Mouse (Mus musculus) spleen, adult 10 weeks (tissue): Measurements from ENCODE around the gene Chd5. TPM values are rescaled to one million over a fixed set of nuclear protein-coding genes. Genes with fewer than 3 reads are reported as not detected.

Experiments
- polyA plus RNA-seq: library from polyadenylated mRNA; stranded (reverse); fragments of 350-450 nt; fragmentation: Illumina TruSeq; extraction: RNeasy Lipid Tissue Mini Kit (QIAGEN cat#74804); gene quantifications from one replicate; pipeline ENCODE4 v1.2.3, GENCODE M21; 2015; ENCODE audit warnings: low replicate concordance; ENCODE audit not compliant: insufficient read depth

Gene Chd5
- polyA plus RNA-seq: 0.06 TPM

GRCm38 (mm10) chr4:152338419-152339292 is at the start of gene Chd5:
Gene Chd5 (plus strand): TSS chr4:152338651.

GRCm38 (mm10) chr4:152291562-152291961 is 46.9 kb upstream of the Chd5 start, which contains the start of gene Hes3:
Gene Hes3 (minus strand): TSS chr4:152291662.

DNA sequence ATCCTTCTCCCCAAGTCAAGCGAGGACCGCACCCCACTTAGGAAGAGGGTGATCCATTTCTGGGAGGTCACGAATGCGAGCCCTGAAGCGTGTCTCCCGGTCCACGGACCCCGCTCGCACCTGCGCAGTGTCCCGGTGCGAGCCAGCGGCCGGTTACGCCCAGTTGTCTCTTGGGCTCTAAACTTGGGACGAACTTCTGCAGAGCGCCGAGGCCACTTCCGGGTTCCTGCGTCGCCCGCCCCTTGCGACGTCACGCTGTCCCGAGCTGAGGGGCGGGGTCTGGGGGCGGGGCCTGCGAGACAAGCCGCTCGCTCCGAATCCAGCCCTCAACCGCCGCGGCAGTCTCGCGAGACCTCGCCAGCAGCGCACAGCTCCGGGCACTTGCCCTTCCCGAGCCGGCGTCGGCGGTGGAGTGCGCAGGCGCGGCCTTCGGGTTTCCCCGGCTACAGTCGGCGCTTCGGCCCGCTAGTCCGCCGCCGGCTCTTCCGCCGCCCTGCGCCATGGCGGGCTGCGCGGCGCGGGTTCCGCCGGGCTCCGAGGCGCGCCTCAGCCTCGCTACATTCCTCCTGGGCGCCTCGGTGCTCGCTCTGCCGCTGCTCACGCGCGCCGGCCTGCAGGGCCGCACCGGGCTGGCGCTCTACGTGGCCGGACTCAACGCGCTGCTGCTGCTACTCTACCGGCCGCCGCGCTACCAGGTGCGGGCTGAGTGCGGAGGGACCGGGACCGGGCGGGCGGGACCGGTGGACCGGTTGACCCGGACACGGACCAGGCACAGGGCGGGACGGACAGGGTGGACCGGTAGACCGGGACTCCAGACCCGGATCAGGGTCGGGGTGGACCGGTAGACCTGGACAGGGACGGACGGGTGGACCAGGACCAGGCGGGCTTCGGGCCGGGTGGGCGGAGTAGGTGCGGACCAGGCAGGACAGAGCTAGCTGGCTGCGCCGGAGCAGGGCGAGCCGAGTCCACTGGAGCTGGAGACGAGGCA is 41.3 kb upstream of the Chd5 start, which contains the start of gene Icmt:
Gene Icmt (plus strand): TSS at position 354 of the 988 bp plus-strand sequence.

GRCm38 (mm10) chr4:152318517-152319234 is 19.8 kb upstream of the Chd5 start, which contains the start of gene Rnf207:
Gene Rnf207 (minus strand): TSS chr4:152318993.

GRCm38 (mm10) chr4:152325574-152326411 is 12.7 kb upstream of the Chd5 start, which contains the start of gene Rpl22:
Gene Rpl22 (plus strand): TSS chr4:152325742.

Other genes with a start within 250 kb of the Chd5 start
- 5.4 TPM for gene Tnfrsf25, start 222.7 kb upstream of the Chd5 start, polyA plus RNA-seq
- gene Espn, start 186.3 kb upstream of the Chd5 start, polyA plus RNA-seq: 0.79 TPM
- gene Hes2, start 179.8 kb upstream of the Chd5 start, polyA plus RNA-seq: 0.08 TPM
- gene Acot7, start 160.5 kb upstream of the Chd5 start, polyA plus RNA-seq: 10.9 TPM
- 2.8 TPM for gene Gpr153, start 64.4 kb upstream of the Chd5 start, polyA plus RNA-seq
- gene Hes3, start 47.0 kb upstream of the Chd5 start, polyA plus RNA-seq: not detected
- 19.9 TPM for gene Icmt, start 41.4 kb upstream of the Chd5 start, polyA plus RNA-seq
- gene Rnf207, start 19.7 kb upstream of the Chd5 start, polyA plus RNA-seq: not detected
- 1,802 TPM for gene Rpl22, start 12.9 kb upstream of the Chd5 start, polyA plus RNA-seq
- gene Nphp4, start 138.1 kb downstream of the Chd5 start, polyA plus RNA-seq: 0.37 TPM
- 40.7 TPM for gene Kcnab2, start 139.2 kb downstream of the Chd5 start, polyA plus RNA-seq